14 mouse cellular contexts compared by ENCODE assay signal in genomic region chr12:99285656-99286055, GRCm38 (mm10).
DNase-seq lines count a peak whose midpoint lies in the region; ATAC-seq and TF ChIP-seq lines count a peak whose summit lies in the region.
"Had no signal": no experiment of that assay in that cellular context is flagged by ENCODE, and none has a peak within 500 bp of the region (broad histone marks: within the 10 kb centered on the region; RNA-seq: fewer than 3 reads in every experiment).

No protein-coding gene starts in this region.

- no peaks in the 10 kb centered on the region for H3K27me3 ChIP-seq in embryonic facial prominence, embryonic 10.5 days (replicated peaks; ENCODE audit: low read depth, poor library complexity, severe bottlenecking)
- no peaks in the 10 kb centered on the region for H3K27me3 ChIP-seq in forebrain, postnatal 0 days (ENCODE audit: insufficient read depth, low read length)
- no peaks in the 10 kb centered on the region for H3K27me3 ChIP-seq in midbrain, embryonic 12.5 days
- H3K27me3 ChIP-seq: Patski had no signal

- ATAC-seq in forebrain, postnatal 0 days: no peak
- ATAC-seq in midbrain, embryonic 12.5 days (ENCODE audit: low FRiP score, low read depth): no peak
- ATAC-seq: Patski had no signal

- peaks cover 56% of the 10 kb centered on the region for H3K4me1 ChIP-seq in embryonic facial prominence, embryonic 10.5 days
- peaks cover 17% of the 10 kb centered on the region for H3K4me1 ChIP-seq in forebrain, postnatal 0 days (ENCODE audit: insufficient read depth)
- peaks cover 67% of the 10 kb centered on the region for H3K4me1 ChIP-seq in midbrain, embryonic 12.5 days

- H3K4me3 ChIP-seq in embryonic facial prominence, embryonic 10.5 days: 0 out of 2 replicates have a peak overlapping the region, but pooled peaks have one; percentile 9
- no peak overlapping the region for H3K4me3 ChIP-seq in forebrain, postnatal 0 days (ENCODE audit: low read depth, low read length)
- no peak overlapping the region for H3K4me3 ChIP-seq in midbrain, embryonic 12.5 days
- H3K4me3 ChIP-seq: erythroblast, embryonic 14.5 days had no signal

- 0 out of 2 replicates have a peak overlapping the region, but pooled peaks have one; percentile 7 for H3K4me2 ChIP-seq in forebrain, postnatal 0 days (ENCODE audit: low read depth)
- peak overlapping the region; percentile 36; the same call in 1 of the 2 replicates for H3K4me2 ChIP-seq in midbrain, embryonic 12.5 days (replicated peaks)

- DNase-seq in cerebellum, postnatal 10 days: peak; percentile 39 to 50
- no peak for DNase-seq in cerebellum, adult 9-11 months
- no peak for DNase-seq in embryonic facial prominence, embryonic 10.5 days (ENCODE audit: low spot score)
- DNase-seq in forebrain, postnatal 0 days: no peak
- DNase-seq in lung, postnatal 4 days: no peak
- DNase-seq in left cerebral cortex, adult 9 months (ENCODE audit: low spot score in 2 of 2): no peak
- DNase-seq in embryo, embryonic 9.5 days (ENCODE audit: extremely low spot score): no peak
- DNase-seq: cerebellum, adult 11 months; heart, adult 18-20 months; heart, postnatal 4 days had no signal

- no peak for TF ChIP-seq CTCF in forebrain, postnatal 0 days (IDR thresholded peaks at IDR 0.05; ENCODE audit: low read depth)

- H3K9me3 ChIP-seq in embryonic facial prominence, embryonic 10.5 days: no peaks in the 10 kb centered on the region
- no peaks in the 10 kb centered on the region for H3K9me3 ChIP-seq in forebrain, postnatal 0 days (ENCODE audit: low read length)
- no peaks in the 10 kb centered on the region for H3K9me3 ChIP-seq in midbrain, embryonic 12.5 days

- no peak overlapping the region for H3K9ac ChIP-seq in forebrain, postnatal 0 days
- H3K9ac ChIP-seq in midbrain, embryonic 12.5 days (replicated peaks): peak overlapping the region; percentile 16; the same call in 1 of the 2 replicates
- H3K9ac ChIP-seq: liver, embryonic 14.5 days had no signal

- peak overlapping the region; percentile 70 for H3K27ac ChIP-seq in embryonic facial prominence, embryonic 10.5 days (replicated peaks)
- no peak overlapping the region for H3K27ac ChIP-seq in forebrain, postnatal 0 days (ENCODE audit: low read depth, low read length)
- peak overlapping the region; percentile 69 for H3K27ac ChIP-seq in midbrain, embryonic 12.5 days (replicated peaks)
- H3K27ac ChIP-seq: liver, embryonic 14.5 days had no signal

- H3K36me3 ChIP-seq in embryonic facial prominence, embryonic 10.5 days (replicated peaks): peaks cover 10% of the 10 kb centered on the region
- H3K36me3 ChIP-seq in forebrain, postnatal 0 days (ENCODE audit: insufficient read depth): no peaks in the 10 kb centered on the region
- no peaks in the 10 kb centered on the region for H3K36me3 ChIP-seq in midbrain, embryonic 12.5 days

- 79% methylated on average over 8 of the region's 8 CpGs for WGBS in embryonic facial prominence, embryonic 10.5 days
- 60% methylated on average over 8 of the region's 8 CpGs for WGBS in forebrain, postnatal 0 days
- 77% methylated on average over 8 of the region's 8 CpGs for WGBS in midbrain, embryonic 12.5 days

Comparison
In these comparisons a context has a peak if more than half of its experiments do, and no peak if none do; other contexts are left out.
1. DNase-seq: peak in cerebellum, postnatal 10 days (2 of 2); none in cerebellum, adult 9-11 months (single experiment), embryonic facial prominence, embryonic 10.5 days (single experiment), forebrain, postnatal 0 days (single experiment), lung, postnatal 4 days (0 of 2), left cerebral cortex, adult 9 months (0 of 2) and embryo, embryonic 9.5 days (single experiment).